Mouse (Mus musculus) forebrain, embryonic 11.5 days (tissue): Measurements from ENCODE around the gene Gm21394. TPM values are rescaled to one million over a fixed set of nuclear protein-coding genes. Genes with fewer than 3 reads are reported as not detected.
"Not testable (repeated sequence)": the region's sequence is repeated elsewhere in the genome, so short reads cannot be mapped to it uniquely, and the experiment has no call there.

Source experiments
- ATAC-seq: fragments of 200-750 bp; cut with Nextera tagmentation; replicated peaks from 2 replicates; pipeline ENCODE4 v1.8.0; 2017; ENCODE audit warnings: moderate TSS enrichment; ENCODE audit not compliant: low FRiP score
- DNase-seq: peaks from one replicate; pipeline ENCODE4 v3.0.0-alpha.2; 2017; ENCODE audit warnings: low spot score
- H3K27ac ChIP-seq: fragments of 300-500 bp; sonication (generic); 2 replicates; pipeline ENCODE4 v1.5.1; 2014; ENCODE audit warnings: low read depth, low read length
- H3K27me3 ChIP-seq: fragments of 300-500 bp; sonication (generic); 2 replicates; pipeline ENCODE4 v1.6.1; 2014; ENCODE audit warnings: mild to moderate bottlenecking, low read length, mixed read lengths; ENCODE audit not compliant: control insufficient read depth, insufficient read depth
- H3K36me3 ChIP-seq: fragments of 300-500 bp; sonication (generic); 2 replicates; pipeline ENCODE4 v1.6.1; 2014; ENCODE audit warnings: mild to moderate bottlenecking, low read length, moderate library complexity, mixed read lengths; ENCODE audit not compliant: control insufficient read depth, insufficient read depth
- H3K4me1 ChIP-seq: fragments of 300-500 bp; sonication (generic); replicated peaks from 2 replicates; pipeline ENCODE4 v1.6.1; 2014; ENCODE audit warnings: low read length, mixed read lengths; ENCODE audit not compliant: control insufficient read depth, insufficient read depth
- H3K4me2 ChIP-seq: fragments of 300-500 bp; sonication (generic); 2 replicates; pipeline ENCODE4 v1.6.1; 2014; ENCODE audit warnings: low read depth, mild to moderate bottlenecking, low read length, moderate library complexity, mixed read lengths; ENCODE audit not compliant: severe bottlenecking
- H3K4me3 ChIP-seq: fragments of 300-500 bp; sonication (generic); 2 replicates; pipeline ENCODE4 v1.5.1; 2014; ENCODE audit warnings: low read depth, low read length
- H3K9ac ChIP-seq: fragments of 300-500 bp; sonication (generic); 2 replicates; pipeline ENCODE4 v1.6.1; 2014; ENCODE audit warnings: low read length
- H3K9me3 ChIP-seq: fragments of 300-500 bp; sonication (generic); 2 replicates; pipeline ENCODE4 v1.6.1; 2016; ENCODE audit warnings: low read length, mixed read lengths; ENCODE audit not compliant: control insufficient read depth
- WGBS: fragments of 180-500 bp; shearing (Covaris S2); extraction: QIAGEN DNeasy Blood & Tissue Kit; methylation state at CpG from one replicate; pipeline ENCODE4 v1.1.7; 2014; 5-methylcytosine and 5-hydroxymethylcytosine counted together
- polyA plus RNA-seq: library from polyadenylated mRNA; unstranded; fragments of >200 nt; fragmentation: Nextera tagmentation; extraction: Ambion mirVana; gene quantifications from 2 replicates; pipeline ENCODE4 v1.2.1, GENCODE M21; 2014

The Gm21394 gene
- not detected in 2 replicates for polyA plus RNA-seq

- H3K4me1 ChIP-seq, H3K9me3 ChIP-seq, H3K4me3 ChIP-seq, H3K27me3 ChIP-seq, H3K9ac ChIP-seq, H3K27ac ChIP-seq, H3K4me2 ChIP-seq, H3K36me3 ChIP-seq, DNase-seq, ATAC-seq: not testable (repeated sequence)
- no CpG with 5 or more reads among the region's 4 CpGs for WGBS
Observed at GRCm38 (mm10) chrY:84564807-84565206, at the start of gene Gm21394. Gene Gm21394 (minus strand): TSS chrY:84564907.

Other genes starting within 250 kb of the Gm21394 start
- gene Gm21409, start 181.8 kb upstream of the Gm21394 start, polyA plus RNA-seq: not detected in 2 replicates